Mouse (Mus musculus): ENCODE measurements around the gene Lta. TPM values are rescaled to one million over a fixed set of nuclear protein-coding genes. Genes with fewer than 3 reads are reported as not detected.

Lta gene
- total RNA-seq, 2 experiments from 2014 or later = 0.16 TPM; not detected in 1

GRCm38 (mm10) chr17:35205380-35205769, 224 bp upstream of the Lta start:
- DNase-seq = no peak

GRCm38 (mm10) chr17:35202442-35202841, 2.7 kb downstream of the Lta start:
- DNase-seq = no peak

GRCm38 (mm10) chr17:35201787-35202186, 3.4 kb downstream of the Lta start, which contains the start of gene Tnf:
Gene Tnf, minus strand, starts transcription at chr17:35202007.
- DNase-seq = no peak

GRCm38 (mm10) chr17:35201128-35201527, 4.0 kb downstream of the Lta start:
- DNase-seq = no peak

GRCm38 (mm10) chr17:35200398-35200797, 4.8 kb downstream of the Lta start:
- DNase-seq = no peak

- no peak for DNase-seq
Measured at GRCm38 (mm10) chr17:35198946-35199345, 6.2 kb downstream of the Lta start.

- no peak for DNase-seq
Measured at GRCm38 (mm10) chr17:35198029-35198428, 7.1 kb downstream of the Lta start.

- DNase-seq = no peak
Measured at GRCm38 (mm10) chr17:35197126-35197525, 8.0 kb downstream of the Lta start.

GRCm38 (mm10) chr17:35196321-35196641, 8.9 kb downstream of the Lta start:
- no peak for DNase-seq

- DNase-seq = peak; percentile 94
Measured at GRCm38 (mm10) chr17:35195631-35196320, 9.4 kb downstream of the Lta start.

- DNase-seq = no peak
Measured at GRCm38 (mm10) chr17:35194844-35195630, 10.1 kb downstream of the Lta start.

- no peak for DNase-seq
Measured at GRCm38 (mm10) chr17:35193881-35194843, 11.0 kb downstream of the Lta start, which contains the start of gene Ltb. Gene Ltb, plus strand, starts transcription at chr17:35194439.

GRCm38 (mm10) chr17:35192924-35193323, 12.2 kb downstream of the Lta start:
- DNase-seq = no peak

GRCm38 (mm10) chr17:35191723-35192122, 13.4 kb downstream of the Lta start:
- DNase-seq = no peak

GRCm38 (mm10) chr17:35190096-35190495, 15.1 kb downstream of the Lta start:
- no peak for DNase-seq

- no peak for DNase-seq
Measured at GRCm38 (mm10) chr17:35189186-35189585, 16.0 kb downstream of the Lta start.

GRCm38 (mm10) chr17:35187959-35188610, 17.1 kb downstream of the Lta start, which contains the start of gene Lst1:
Gene Lst1, minus strand, starts transcription at chr17:35188439.
- DNase-seq = no peak

- no peak for DNase-seq
Measured at GRCm38 (mm10) chr17:35187345-35187744, 17.8 kb downstream of the Lta start.

- no peak for DNase-seq
Measured at GRCm38 (mm10) chr17:35186681-35187080, 18.5 kb downstream of the Lta start.

GRCm38 (mm10) chr17:35185639-35186611, 19.2 kb downstream of the Lta start:
- peak; percentile 75 for DNase-seq

GRCm38 (mm10) chr17:35180093-35180492, 25.1 kb downstream of the Lta start:
- no peak for DNase-seq

Data from gastrocnemius, postnatal 10 days (tissue).